Mouse (Mus musculus) heart, postnatal 4 days (tissue): ENCODE results near the gene Drd5. TPM values are rescaled to one million over a fixed set of nuclear protein-coding genes. Genes with fewer than 3 reads are reported as not detected.

Experiments
- DNase-seq: peaks from one replicate; pipeline ENCODE4 v3.0.0; 2021
- total RNA-seq, 2 experiments: library from RNA; stranded (reverse); gene quantifications; 2 replicates each; pipeline ENCODE4 v1.2.3; 2021

The Drd5 gene
- total RNA-seq, result not detected

GRCm38 (mm10) chr5:38318966-38319786 is at the start of gene Drd5:
Gene Drd5 (plus strand): TSS chr5:38319367.
- no peak for DNase-seq

GRCm38 (mm10) chr5:38270942-38271341 is 48.2 kb upstream of the Drd5 start:
- DNase-seq, result no peak

GRCm38 (mm10) chr5:38273831-38274230 is 45.3 kb upstream of the Drd5 start:
- DNase-seq, result no peak

GRCm38 (mm10) chr5:38275771-38276170 is 43.4 kb upstream of the Drd5 start, which contains the start of gene Otop1:
Gene Otop1 (plus strand): TSS chr5:38275972.
- no peak for DNase-seq

GRCm38 (mm10) chr5:38276451-38276850 is 42.7 kb upstream of the Drd5 start:
- DNase-seq, result no peak

GRCm38 (mm10) chr5:38277098-38277866 is 41.9 kb upstream of the Drd5 start:
- no peak for DNase-seq

GRCm38 (mm10) chr5:38277936-38278600 is 41.1 kb upstream of the Drd5 start:
- no peak for DNase-seq

GRCm38 (mm10) chr5:38280075-38280474 is 39.1 kb upstream of the Drd5 start:
- DNase-seq, result no peak

- DNase-seq, result no peak
Measured at GRCm38 (mm10) chr5:38285724-38286123, 33.4 kb upstream of the Drd5 start.

- no peak for DNase-seq
Measured at GRCm38 (mm10) chr5:38288476-38288875, 30.7 kb upstream of the Drd5 start.

GRCm38 (mm10) chr5:38301761-38302411 is 17.3 kb upstream of the Drd5 start:
- no peak for DNase-seq

- no peak for DNase-seq
Measured at GRCm38 (mm10) chr5:38302651-38303050, 16.5 kb upstream of the Drd5 start.

- no peak for DNase-seq
Measured at GRCm38 (mm10) chr5:38305241-38305640, 13.9 kb upstream of the Drd5 start.

- DNase-seq, result peak; percentile 94
Measured at GRCm38 (mm10) chr5:38307255-38308101, 11.7 kb upstream of the Drd5 start.

GRCm38 (mm10) chr5:38308873-38309272 is 10.3 kb upstream of the Drd5 start:
- DNase-seq, result peak; percentile 66

GRCm38 (mm10) chr5:38309795-38310194 is 9.4 kb upstream of the Drd5 start:
- DNase-seq, result no peak

- no peak for DNase-seq
Measured at GRCm38 (mm10) chr5:38333381-38333780, 14.2 kb downstream of the Drd5 start.

- DNase-seq, result no peak
Measured at GRCm38 (mm10) chr5:38334582-38334981, 15.4 kb downstream of the Drd5 start.

- no peak for DNase-seq
Measured at GRCm38 (mm10) chr5:38343101-38343500, 23.9 kb downstream of the Drd5 start.

GRCm38 (mm10) chr5:38346646-38347432 is 27.7 kb downstream of the Drd5 start:
- DNase-seq, result peak; percentile 55
